Mouse (Mus musculus) hindbrain, embryonic 16.5 days (tissue): ENCODE results near the gene Irf3. TPM values are rescaled to one million over a fixed set of nuclear protein-coding genes. Genes with fewer than 3 reads are reported as not detected.
A peak's percentile ranks its signal among the peaks of the same experiment; 100 is the strongest.

Experiments
- ATAC-seq: fragments of 200-750 bp; cut with Nextera tagmentation; 2 replicates; pipeline ENCODE4 v1.8.0; 2017; ENCODE audit warnings: moderate TSS enrichment, moderate library complexity
- H3K27ac ChIP-seq: fragments of 300-500 bp; sonication (generic); 2 replicates; pipeline ENCODE4 v1.5.1; 2014; ENCODE audit warnings: low read depth, mild to moderate bottlenecking, control low read depth, low read length, moderate library complexity
- H3K27me3 ChIP-seq: fragments of 300-500 bp; sonication (generic); replicated peaks from 2 replicates; pipeline ENCODE4 v1.6.1; 2014; ENCODE audit warnings: low read length; ENCODE audit not compliant: control insufficient read depth, insufficient read depth
- H3K36me3 ChIP-seq: fragments of 300-500 bp; sonication (generic); 2 replicates; pipeline ENCODE4 v1.6.1; 2014; ENCODE audit warnings: mild to moderate bottlenecking, low read length, moderate library complexity, mixed read lengths; ENCODE audit not compliant: control insufficient read depth, insufficient read depth
- H3K4me1 ChIP-seq: fragments of 300-500 bp; sonication (generic); 2 replicates; pipeline ENCODE4 v1.6.1; 2014; ENCODE audit warnings: low read depth, low read length; ENCODE audit not compliant: control insufficient read depth, insufficient read depth
- H3K4me2 ChIP-seq: fragments of 300-500 bp; sonication (generic); 2 replicates; pipeline ENCODE4 v1.6.1; 2014; ENCODE audit warnings: mild to moderate bottlenecking, low read length, control low read depth, moderate library complexity
- H3K4me3 ChIP-seq: fragments of 300-500 bp; sonication (generic); 2 replicates; pipeline ENCODE4 v1.5.1; 2014; ENCODE audit warnings: mild to moderate bottlenecking, low read length, control low read depth, moderate library complexity
- H3K9ac ChIP-seq: fragments of 300-500 bp; sonication (generic); 2 replicates; pipeline ENCODE4 v1.6.1; 2014; ENCODE audit warnings: low read depth, mild to moderate bottlenecking, control low read depth, low read length, moderate library complexity
- H3K9me3 ChIP-seq: fragments of 300-500 bp; sonication (generic); 2 replicates; pipeline ENCODE4 v1.6.1; 2014; ENCODE audit warnings: mild to moderate bottlenecking, low read length, moderate library complexity; ENCODE audit not compliant: control insufficient read depth
- WGBS: fragments of 180-500 bp; shearing (Covaris S2); extraction: QIAGEN DNeasy Blood & Tissue Kit; methylation state at CpG from one replicate; pipeline ENCODE4 v1.1.7; 2014; 5-methylcytosine and 5-hydroxymethylcytosine counted together
- polyA plus RNA-seq: library from polyadenylated mRNA; unstranded; fragments of >200 nt; fragmentation: Nextera tagmentation; extraction: Ambion mirVana; gene quantifications from 2 replicates; pipeline ENCODE4 v1.2.1, GENCODE M21; 2015

The Irf3 gene
- polyA plus RNA-seq, 1 experiment from 2014 or later = 63.5 TPM

DNA sequence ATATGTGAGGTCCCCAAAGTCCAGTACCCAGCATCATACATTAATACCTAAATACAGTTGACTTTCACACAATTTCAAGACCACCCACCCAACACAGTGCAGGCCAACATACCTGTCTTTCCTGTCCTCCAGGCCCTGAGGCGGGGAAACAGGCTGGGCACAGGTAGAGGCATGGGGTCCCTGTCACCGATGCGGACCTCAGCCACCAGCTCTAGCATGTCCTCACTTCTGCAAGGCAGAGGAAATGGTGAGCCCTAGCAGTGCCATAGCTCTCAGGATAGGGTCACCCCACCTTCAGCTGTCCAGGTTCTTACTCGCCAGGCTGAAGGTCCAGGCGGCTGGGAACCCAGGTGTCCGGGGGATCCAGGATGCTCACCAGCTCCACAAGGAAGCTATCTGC lies 14.6 kb downstream of the Irf3 start:
- 97% methylated on average over 6 of the region's 6 CpGs for WGBS
- Histone ChIP-seq H3K36me3 (peaks cover 44% of the 10 kb centered on the region), H3K9ac (no peak overlapping the region), H3K4me1 (peaks cover 15% of the 10 kb centered on the region), H3K4me3 (no peak overlapping the region), H3K27me3 (no peaks in the 10 kb centered on the region), H3K27ac (no peak overlapping the region), H3K9me3 (no peaks in the 10 kb centered on the region), H3K4me2 (no peak overlapping the region)
- ATAC-seq = no peak

DNA sequence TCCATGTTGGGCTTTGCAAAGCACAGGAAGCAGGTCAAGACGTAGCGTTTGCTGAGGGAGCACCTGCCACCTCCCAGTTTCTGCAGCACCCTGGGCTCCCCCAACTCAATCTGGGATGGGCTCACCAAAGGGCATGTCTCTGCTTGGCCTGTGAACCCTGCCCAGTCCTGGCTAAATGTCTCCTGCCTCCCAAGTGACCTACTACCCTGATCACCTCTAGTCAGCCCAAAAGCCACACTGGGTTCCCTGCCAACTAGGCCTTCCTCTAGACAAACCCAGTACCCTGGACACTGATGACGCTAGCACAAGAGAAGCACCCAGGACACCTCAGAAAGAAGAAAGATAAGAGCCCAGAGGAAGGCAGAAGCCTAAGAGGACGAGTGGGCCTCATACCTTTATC lies 15.4 kb downstream of the Irf3 start:
- Histone ChIP-seq H3K9me3 (no peaks in the 10 kb centered on the region), H3K27ac (no peak overlapping the region), H3K4me1 (peaks cover 15% of the 10 kb centered on the region), H3K27me3 (no peaks in the 10 kb centered on the region), H3K9ac (no peak overlapping the region), H3K4me3 (no peak overlapping the region), H3K36me3 (peaks cover 36% of the 10 kb centered on the region), H3K4me2 (no peak overlapping the region)
- ATAC-seq = no peak
- WGBS = 85% methylated on average over 4 of the region's 4 CpGs

DNA sequence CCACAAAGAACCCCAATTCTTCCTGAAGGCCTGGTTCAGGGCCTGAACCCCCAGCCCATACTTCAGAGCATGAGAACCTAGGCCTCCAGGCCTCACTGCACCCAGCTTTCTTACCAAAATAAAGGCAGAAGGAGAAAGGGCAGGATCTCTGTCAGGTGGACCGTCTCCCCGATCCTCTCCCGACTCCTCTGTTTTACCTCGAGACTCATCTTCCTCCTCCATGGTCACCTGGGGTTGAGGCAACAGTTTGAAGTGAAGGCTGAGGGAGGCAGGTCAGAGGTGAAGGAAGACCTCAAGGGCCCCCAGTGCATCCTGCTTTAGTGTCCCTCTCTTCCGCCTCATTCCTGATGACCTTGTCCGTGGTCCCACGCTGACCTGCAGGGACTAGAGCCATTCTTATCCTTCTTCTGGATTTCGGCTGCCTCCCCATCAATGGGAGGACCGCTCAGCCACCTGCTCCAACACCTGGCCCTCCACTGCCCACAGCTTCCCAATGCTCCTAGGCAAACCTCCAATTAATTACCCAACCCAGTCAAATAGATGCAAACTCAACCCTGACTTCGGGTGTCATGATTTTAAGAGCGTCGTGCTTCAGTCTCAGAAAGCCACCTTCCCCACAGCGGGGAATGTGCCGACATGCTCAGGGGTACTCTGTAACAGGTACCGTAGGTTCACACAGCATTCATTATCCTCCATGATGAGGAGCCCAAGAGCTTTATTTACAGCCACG lies 16.1 kb downstream of the Irf3 start:
- peaks cover 29% of the 10 kb centered on the region for H3K36me3 ChIP-seq
- no peak overlapping the region for H3K4me2 ChIP-seq
- H3K9ac ChIP-seq = no peak overlapping the region
- H3K4me1 ChIP-seq = peaks cover 20% of the 10 kb centered on the region
- H3K9me3 ChIP-seq = no peaks in the 10 kb centered on the region
- H3K4me3 ChIP-seq = no peak overlapping the region
- 96% methylated on average over 16 of the region's 16 CpGs for WGBS
- ATAC-seq = no peak
- H3K27ac ChIP-seq = no peak overlapping the region
- no peaks in the 10 kb centered on the region for H3K27me3 ChIP-seq

DNA sequence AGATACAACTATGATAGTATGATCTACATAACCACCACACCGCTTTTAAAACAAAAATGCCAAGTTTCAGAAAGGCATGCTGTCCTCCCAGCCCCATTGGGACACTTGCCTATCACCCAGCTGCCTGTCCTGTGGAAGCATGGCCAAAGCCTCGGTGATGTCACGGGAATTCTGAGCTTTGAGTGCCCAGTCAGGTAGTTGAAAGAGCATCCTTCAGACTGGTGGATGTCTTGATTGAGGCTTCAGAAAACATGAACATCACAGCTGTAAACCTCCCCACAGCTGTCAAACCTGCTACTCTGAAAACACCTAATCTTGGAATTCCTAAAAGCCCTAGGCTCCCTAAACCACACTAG lies 16.6 kb downstream of the Irf3 start:
- ATAC-seq = no peak
- H3K4me2 ChIP-seq = no peak overlapping the region; the same call in 1 of the 2 replicates
- H3K4me1 ChIP-seq = peaks cover 20% of the 10 kb centered on the region
- no peak overlapping the region for H3K27ac ChIP-seq
- H3K27me3 ChIP-seq = no peaks in the 10 kb centered on the region
- no peak overlapping the region for H3K4me3 ChIP-seq
- H3K36me3 ChIP-seq = peaks cover 29% of the 10 kb centered on the region
- WGBS = 98% methylated on average over 3 of the region's 3 CpGs
- H3K9me3 ChIP-seq = no peaks in the 10 kb centered on the region
- H3K9ac ChIP-seq = no peak overlapping the region

DNA sequence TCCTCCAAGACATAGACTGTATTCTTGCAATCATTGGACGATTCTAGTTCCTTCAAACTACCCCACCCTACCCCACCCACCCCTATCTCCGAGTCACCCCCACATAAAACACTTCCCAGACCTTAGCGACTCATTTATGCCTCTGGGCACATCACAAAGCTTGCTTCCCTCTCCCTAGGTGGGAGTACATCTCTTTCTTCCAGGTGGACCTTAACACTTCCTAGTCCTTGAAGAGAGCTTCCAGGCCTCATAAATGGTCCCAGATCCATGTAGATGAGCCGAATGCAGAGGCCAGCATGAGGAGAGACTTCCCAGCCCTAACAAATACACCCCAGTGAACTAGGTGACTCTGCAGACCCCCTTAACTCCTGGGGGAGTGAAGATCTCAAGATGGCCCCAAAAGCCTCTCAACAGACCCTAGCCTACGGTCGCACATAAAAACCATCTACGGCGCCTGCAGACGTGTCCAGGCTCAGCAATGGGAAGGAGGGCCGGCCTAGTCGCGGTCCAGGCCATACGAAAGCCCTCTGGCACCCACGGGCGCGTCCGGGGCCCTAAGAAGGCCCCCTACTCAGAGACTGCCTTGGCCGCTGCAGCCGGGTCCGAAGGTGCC lies 18.0 kb downstream of the Irf3 start:
- H3K4me3 ChIP-seq = peak overlapping the region; percentile 60
- H3K4me1 ChIP-seq = peaks cover 20% of the 10 kb centered on the region
- peak overlapping the region; percentile 60 for H3K4me2 ChIP-seq
- no peaks in the 10 kb centered on the region for H3K27me3 ChIP-seq
- peak overlapping the region; percentile 78 for H3K27ac ChIP-seq
- H3K9me3 ChIP-seq = no peaks in the 10 kb centered on the region
- peak overlapping the region; percentile 82 for H3K9ac ChIP-seq
- H3K36me3 ChIP-seq = peaks cover 15% of the 10 kb centered on the region
- 2% methylated on average over 20 of the region's 20 CpGs for WGBS
- ATAC-seq = no peak

DNA sequence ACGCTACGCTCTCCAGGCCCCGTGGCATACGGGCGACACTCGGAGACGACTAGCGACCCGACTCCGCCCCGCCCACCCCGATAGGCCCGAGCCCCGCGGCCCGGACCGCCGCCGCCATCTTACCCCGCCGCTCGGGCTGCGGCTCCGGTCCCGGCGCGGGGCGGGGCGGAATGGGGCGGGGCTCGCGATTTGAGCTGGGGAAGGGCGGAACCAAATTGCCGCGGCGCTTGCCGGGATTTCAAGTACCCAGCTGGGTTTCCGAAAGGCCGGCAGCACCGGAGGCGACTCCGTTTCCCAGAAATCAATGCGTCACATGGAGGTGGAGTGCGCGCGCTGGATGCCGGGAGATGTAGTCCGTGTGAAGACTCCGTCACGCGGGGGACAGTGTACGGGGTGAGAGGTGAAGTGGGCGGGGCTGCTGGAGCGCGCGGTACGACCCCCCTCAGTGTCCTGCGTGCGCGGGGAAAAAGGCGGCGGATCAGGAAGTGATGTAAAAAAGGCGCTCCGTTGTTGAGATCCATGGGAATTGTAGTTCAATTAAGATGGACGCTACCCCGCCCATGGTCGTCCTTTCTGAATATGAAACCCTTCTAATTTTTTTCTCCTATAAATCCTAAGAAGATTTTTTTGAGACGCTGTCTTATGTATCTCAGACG lies 18.6 kb downstream of the Irf3 start, which contains the start of gene Scaf1:
Gene Scaf1, minus strand, starts transcription at position 407 of the 656 bp plus-strand sequence.
- peak; percentile 93 for ATAC-seq
- peak within 1 kb of the TSS; percentile 60 for H3K4me3 ChIP-seq
- WGBS = 1% methylated on average over 68 of the region's 69 CpGs
- H3K27me3 ChIP-seq = no peaks in the 10 kb centered on the region
- peaks cover 14% of the 10 kb centered on the region for H3K36me3 ChIP-seq
- H3K9me3 ChIP-seq = no peaks in the 10 kb centered on the region
- H3K4me2 ChIP-seq = peak within 1 kb of the TSS; percentile 93
- peak within 1 kb of the TSS; percentile 82 for H3K27ac ChIP-seq
- peaks cover 20% of the 10 kb centered on the region for H3K4me1 ChIP-seq
- peak within 1 kb of the TSS; percentile 82 for H3K9ac ChIP-seq

DNA sequence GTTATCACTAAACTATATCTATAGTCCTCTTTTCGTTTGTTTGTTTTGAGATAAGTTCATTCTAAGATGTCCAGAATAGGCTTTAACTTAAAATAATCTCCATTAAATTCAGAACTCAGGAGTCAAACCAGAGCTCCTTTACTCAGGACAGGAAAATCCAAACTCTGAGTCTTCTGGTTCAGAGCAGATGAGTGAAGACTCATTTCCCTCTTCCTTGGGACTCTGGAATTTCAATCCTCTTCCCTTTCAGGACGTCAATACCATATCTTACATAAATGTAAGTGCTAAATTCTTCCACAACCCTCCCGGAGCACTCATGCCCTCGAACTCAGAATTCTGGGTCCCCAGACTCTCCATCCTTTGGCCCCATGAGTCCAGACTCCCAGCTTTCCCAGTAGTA lies 19.3 kb downstream of the Irf3 start:
- WGBS = 4% methylated on average over 4 of the region's 4 CpGs
- no peaks in the 10 kb centered on the region for H3K27me3 ChIP-seq

DNA sequence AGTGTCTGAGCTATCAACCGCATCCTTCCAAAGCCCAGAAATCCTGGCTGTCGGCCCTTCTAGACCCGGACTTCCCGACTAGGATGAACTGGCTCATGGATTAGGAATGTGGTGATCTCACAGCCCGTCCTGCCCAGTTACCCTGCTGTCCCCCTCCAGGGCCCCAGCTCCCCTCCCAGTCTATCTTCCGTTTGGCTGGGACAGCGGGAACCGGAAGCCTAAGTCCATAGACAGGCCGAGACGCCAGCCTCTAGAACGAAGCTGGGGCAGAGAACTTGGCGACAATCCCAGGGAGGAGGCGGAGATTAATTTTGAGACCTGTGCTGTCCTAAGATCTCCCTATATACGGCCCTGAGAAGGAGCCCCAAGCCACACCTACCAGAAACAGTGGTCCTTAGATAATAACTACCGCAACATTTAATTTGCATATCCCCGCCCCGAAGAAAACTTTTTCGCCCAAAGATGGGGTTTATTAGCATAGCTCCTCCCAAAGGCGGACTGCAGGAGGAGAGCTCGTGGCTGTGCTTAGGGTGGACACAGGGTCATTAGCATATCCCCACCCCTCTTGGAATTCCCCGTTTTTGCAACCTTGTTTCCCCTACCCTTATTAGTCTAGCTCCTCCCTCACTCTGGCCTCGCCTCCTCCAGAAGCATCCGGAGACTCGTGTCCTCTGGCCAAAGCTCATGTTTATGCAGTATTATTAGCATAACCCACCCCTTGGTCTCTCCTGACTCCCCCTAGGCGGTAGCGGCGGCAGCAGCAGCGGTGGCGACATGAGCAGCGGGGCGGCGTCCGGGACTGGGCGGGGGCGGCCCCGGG lies 20.0 kb downstream of the Irf3 start, which contains the start of gene Rras:
Gene Rras, plus strand, starts transcription at position 720 of the 820 bp plus-strand sequence.
- WGBS = 1% methylated on average over 29 of the region's 36 CpGs
- H3K27me3 ChIP-seq = no peaks in the 10 kb centered on the region
- H3K4me1 ChIP-seq = peaks cover 20% of the 10 kb centered on the region
- peak; percentile 85 for ATAC-seq
- H3K27ac ChIP-seq = peak within 1 kb of the TSS; percentile 82
- H3K9me3 ChIP-seq = no peaks in the 10 kb centered on the region
- peak within 1 kb of the TSS; percentile 60 for H3K4me3 ChIP-seq
- peaks cover 5% of the 10 kb centered on the region for H3K36me3 ChIP-seq
- H3K4me2 ChIP-seq = peak within 1 kb of the TSS; percentile 93
- H3K9ac ChIP-seq = peak within 1 kb of the TSS; percentile 67

More for the DNA sequence above, 19.3 kb downstream of the Irf3 start:
- Histone ChIP-seq H3K4me2 (peak overlapping the region; percentile 93), H3K4me3 (peak overlapping the region; percentile 60), H3K9ac (peak overlapping the region; percentile 25), H3K4me1 (peaks cover 20% of the 10 kb centered on the region), H3K36me3 (peaks cover 10% of the 10 kb centered on the region), H3K9me3 (no peaks in the 10 kb centered on the region), H3K27ac (peak overlapping the region; percentile 82)
- ATAC-seq = no peak; the same call in 1 of the 2 replicates
